Mouse (Mus musculus) bone marrow macrophage, adult 2 months (primary cell): ENCODE measurements around the gene Sertad2.

Experiments used
- CTCF ChIP-seq: IDR thresholded peaks from 2 replicates; pipeline ENCODE4 v1.5.1; 2012; ENCODE audit warnings: low read depth, mild to moderate bottlenecking, low read length, moderate library complexity
- POLR2A ChIP-seq: IDR thresholded peaks from 2 replicates; pipeline ENCODE4 v1.6.1; 2012; ENCODE audit warnings: mild to moderate bottlenecking, low read depth, low read length, borderline replicate concordance

DNA sequence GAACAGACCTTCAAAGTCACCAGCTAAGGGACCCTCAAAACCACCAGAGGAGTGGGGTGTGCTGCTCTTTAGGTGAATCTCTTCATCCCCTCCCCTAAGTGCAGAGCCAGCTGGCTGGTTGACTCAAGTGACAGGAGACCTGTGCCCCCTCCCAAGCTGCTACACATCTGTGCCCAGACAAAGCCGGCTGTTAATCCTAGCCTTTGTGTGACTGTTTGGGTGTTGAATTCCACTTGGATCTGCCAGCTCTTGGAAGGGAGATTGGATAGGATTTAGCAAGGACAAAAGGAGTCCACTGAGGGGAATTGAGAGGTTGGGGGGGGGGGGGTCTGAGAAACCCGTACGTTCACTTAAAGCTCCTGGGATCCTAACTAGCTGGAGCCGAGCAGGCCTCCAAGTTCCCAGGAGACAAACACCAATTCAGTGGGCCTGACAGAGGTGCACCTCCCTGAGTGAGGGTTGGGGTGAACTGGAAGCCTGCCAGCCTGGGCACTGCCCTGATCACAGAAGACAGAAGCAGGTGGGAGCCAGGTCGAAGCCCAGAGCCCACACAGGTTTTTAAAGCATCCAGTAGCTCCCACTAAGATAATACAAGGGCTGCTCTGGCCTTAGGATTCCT, 120.6 kb downstream of the Sertad2 start:
- no peak for TF ChIP-seq POLR2A
- TF ChIP-seq CTCF = no peak
